Mouse (Mus musculus) intestine, embryonic 14.5 days (tissue): ENCODE measurements at regions not wholly inside any gene's neighbourhood (a gene's known extent, or its start where the extent isn't known, plus 50 kb on each side); places are given as distances from the start of the nearest gene placed in this dataset.
"Not testable (repeated sequence)": the region's sequence is repeated elsewhere in the genome, so short reads cannot be mapped to it uniquely, and the experiment has no call there.

ENCODE experiments used
- ATAC-seq: fragments of 200-750 bp; cut with Nextera tagmentation; replicated peaks from 2 replicates; pipeline ENCODE4 v1.8.0; 2017; ENCODE audit warnings: low read depth, moderate number of reproducible peaks, moderate TSS enrichment, moderate library complexity; ENCODE audit not compliant: low FRiP score, low TSS enrichment
- DNase-seq: peaks from one replicate; pipeline ENCODE4 v3.0.0-alpha.2; 2018; ENCODE audit warnings: low spot score
- H3K27ac ChIP-seq: fragments of 300-500 bp; sonication (generic); 2 replicates; pipeline ENCODE4 v1.5.1; 2014; ENCODE audit warnings: low read depth, mild to moderate bottlenecking, control low read depth
- H3K27me3 ChIP-seq: fragments of 300-500 bp; sonication (generic); replicated peaks from 2 replicates; pipeline ENCODE4 v1.6.1; 2014; ENCODE audit warnings: low read length, control low read depth; ENCODE audit not compliant: control insufficient read depth, insufficient read depth
- H3K36me3 ChIP-seq: fragments of 300-500 bp; sonication (generic); 2 replicates; pipeline ENCODE4 v1.6.1; 2014; ENCODE audit warnings: low read length, control low read depth; ENCODE audit not compliant: control insufficient read depth, insufficient read depth
- H3K4me1 ChIP-seq: fragments of 300-500 bp; sonication (generic); replicated peaks from 2 replicates; pipeline ENCODE4 v1.6.1; 2014; ENCODE audit warnings: low read length, control low read depth, mixed read lengths; ENCODE audit not compliant: control insufficient read depth, insufficient read depth
- H3K4me2 ChIP-seq: fragments of 300-500 bp; sonication (generic); 2 replicates; pipeline ENCODE4 v1.6.1; 2014; ENCODE audit warnings: low read length
- H3K4me3 ChIP-seq: fragments of 300-500 bp; sonication (generic); 2 replicates; pipeline ENCODE4 v1.5.1; 2014; ENCODE audit warnings: low read depth, low read length, control low read depth, mixed read lengths
- H3K9ac ChIP-seq: fragments of 300-500 bp; sonication (generic); 2 replicates; pipeline ENCODE4 v1.6.1; 2014; ENCODE audit warnings: mild to moderate bottlenecking, low read length
- H3K9me3 ChIP-seq: fragments of 300-500 bp; sonication (generic); 2 replicates; pipeline ENCODE4 v1.6.1; 2016; ENCODE audit warnings: low read length, control low read depth; ENCODE audit not compliant: control insufficient read depth
- WGBS: fragments of 180-500 bp; shearing (Covaris S2); extraction: QIAGEN DNeasy Blood & Tissue Kit; methylation state at CpG from one replicate; pipeline ENCODE4 v1.1.7; 2014; 5-methylcytosine and 5-hydroxymethylcytosine counted together

- 47% methylated on average over 7 of the region's 7 CpGs for WGBS
- no peak for ATAC-seq
Observed at GRCm38 (mm10) chr1:177501288-177501687, 59.1 kb downstream of the Zbtb18 start.

GRCm38 (mm10) chr1:177503946-177504345 is 61.8 kb downstream of the Zbtb18 start:
- Histone ChIP-seq H3K36me3 (no peaks in the 10 kb centered on the region), H3K27me3 (no peaks in the 10 kb centered on the region), H3K9me3 (no peaks in the 10 kb centered on the region), H3K4me1 (no peaks in the 10 kb centered on the region), H3K27ac (no peak overlapping the region), H3K4me2 (no peak overlapping the region), H3K4me3 (no peak overlapping the region), H3K9ac (no peak overlapping the region)
- ATAC-seq (no peak), DNase-seq (no peak)
- 57% methylated on average over 1 of the region's 1 CpGs for WGBS

More at GRCm38 (mm10) chr1:177501288-177501687, 59.1 kb downstream of the Zbtb18 start:
- H3K27me3 ChIP-seq, result no peaks in the 10 kb centered on the region
- H3K9me3 ChIP-seq, result no peaks in the 10 kb centered on the region
- no peak overlapping the region for H3K27ac ChIP-seq
- no peak overlapping the region for H3K9ac ChIP-seq
- H3K4me2 ChIP-seq, result no peak overlapping the region
- no peaks in the 10 kb centered on the region for H3K4me1 ChIP-seq
- DNase-seq, result no peak
- no peak overlapping the region for H3K4me3 ChIP-seq
- H3K36me3 ChIP-seq, result no peaks in the 10 kb centered on the region

GRCm38 (mm10) chr1:177504743-177505142 is 62.6 kb downstream of the Zbtb18 start:
- Histone ChIP-seq H3K9ac (no peak overlapping the region), H3K36me3 (no peaks in the 10 kb centered on the region), H3K27me3 (no peaks in the 10 kb centered on the region), H3K4me1 (no peaks in the 10 kb centered on the region), H3K4me3 (no peak overlapping the region), H3K27ac (no peak overlapping the region), H3K9me3 (no peaks in the 10 kb centered on the region), H3K4me2 (no peak overlapping the region)
- no peak for ATAC-seq
- 95% methylated on average over 2 of the region's 2 CpGs for WGBS
- DNase-seq, result no peak

- H3K27ac ChIP-seq, ATAC-seq, DNase-seq, H3K4me2 ChIP-seq, H3K9ac ChIP-seq, H3K9me3 ChIP-seq, H3K4me3 ChIP-seq, H3K36me3 ChIP-seq, H3K27me3 ChIP-seq, H3K4me1 ChIP-seq: not testable (repeated sequence)
- 84% methylated on average over 4 of the region's 4 CpGs for WGBS
Observed at GRCm38 (mm10) chr1:177507398-177507797, 65.2 kb downstream of the Zbtb18 start.

- no peaks in the 10 kb centered on the region for H3K9me3 ChIP-seq
- ATAC-seq (no peak), DNase-seq (no peak)
- H3K27ac ChIP-seq, result no peak overlapping the region
- H3K36me3 ChIP-seq, result no peaks in the 10 kb centered on the region
- WGBS, result 74% methylated on average over 10 of the region's 10 CpGs
- H3K27me3 ChIP-seq, result no peaks in the 10 kb centered on the region
- no peak overlapping the region for H3K9ac ChIP-seq
- no peak overlapping the region for H3K4me2 ChIP-seq
- no peak overlapping the region for H3K4me3 ChIP-seq
- H3K4me1 ChIP-seq, result no peaks in the 10 kb centered on the region
Observed at GRCm38 (mm10) chr1:177509786-177510185, 67.6 kb downstream of the Zbtb18 start.

GRCm38 (mm10) chr1:177512116-177512515 is 70.0 kb downstream of the Zbtb18 start:
- Histone ChIP-seq H3K9me3 (no peaks in the 10 kb centered on the region), H3K36me3 (no peaks in the 10 kb centered on the region), H3K4me2 (no peak overlapping the region), H3K9ac (no peak overlapping the region), H3K4me1 (no peaks in the 10 kb centered on the region), H3K27me3 (no peaks in the 10 kb centered on the region), H3K27ac (no peak overlapping the region), H3K4me3 (no peak overlapping the region)
- 96% methylated on average over 2 of the region's 2 CpGs for WGBS
- DNase-seq, result no peak
- no peak for ATAC-seq

GRCm38 (mm10) chr1:177517934-177518610 is 75.9 kb downstream of the Zbtb18 start:
- H3K4me3 ChIP-seq, result no peak overlapping the region
- WGBS, result 30% methylated on average over 18 of the region's 18 CpGs
- no peaks in the 10 kb centered on the region for H3K9me3 ChIP-seq
- no peaks in the 10 kb centered on the region for H3K36me3 ChIP-seq
- H3K4me1 ChIP-seq, result no peaks in the 10 kb centered on the region
- no peaks in the 10 kb centered on the region for H3K27me3 ChIP-seq
- no peak overlapping the region for H3K4me2 ChIP-seq
- ATAC-seq, result no peak
- no peak overlapping the region for H3K27ac ChIP-seq
- DNase-seq, result no peak
- no peak overlapping the region for H3K9ac ChIP-seq

GRCm38 (mm10) chr1:177518897-177519513 is 76.9 kb downstream of the Zbtb18 start:
- DNase-seq, result no peak

GRCm38 (mm10) chr1:177521110-177521509 is 79.0 kb downstream of the Zbtb18 start:
- Histone ChIP-seq H3K4me1 (no peaks in the 10 kb centered on the region), H3K36me3 (no peaks in the 10 kb centered on the region), H3K27me3 (no peaks in the 10 kb centered on the region), H3K4me3 (no peak overlapping the region), H3K9ac (no peak overlapping the region), H3K4me2 (no peak overlapping the region), H3K9me3 (no peaks in the 10 kb centered on the region), H3K27ac (no peak overlapping the region)
- ATAC-seq (no peak), DNase-seq (no peak)
- WGBS, result 82% methylated on average over 2 of the region's 2 CpGs

More at GRCm38 (mm10) chr1:177518897-177519513, 76.9 kb downstream of the Zbtb18 start:
- Histone ChIP-seq H3K4me3 (no peak overlapping the region), H3K9me3 (no peaks in the 10 kb centered on the region), H3K27ac (no peak overlapping the region), H3K4me2 (no peak overlapping the region), H3K36me3 (no peaks in the 10 kb centered on the region), H3K27me3 (no peaks in the 10 kb centered on the region), H3K4me1 (no peaks in the 10 kb centered on the region), H3K9ac (no peak overlapping the region)
- WGBS, result 26% methylated on average over 13 of the region's 13 CpGs
- no peak for ATAC-seq
